Mouse (Mus musculus) midbrain, embryonic 14.5 days (tissue): ENCODE measurements around the gene Apol11a. TPM values are rescaled to one million over a fixed set of nuclear protein-coding genes. Genes with fewer than 3 reads are reported as not detected.
A peak's percentile ranks its signal among the peaks of the same experiment; 100 is the strongest.
"Not testable (repeated sequence)": the region's sequence is repeated elsewhere in the genome, so short reads cannot be mapped to it uniquely, and the experiment has no call there.

Experiments used
- ATAC-seq: fragments of 200-750 bp; cut with Nextera tagmentation; 2 replicates; pipeline ENCODE4 v1.8.0; 2017; ENCODE audit warnings: moderate number of reproducible peaks, moderate library complexity; ENCODE audit not compliant: low FRiP score, low TSS enrichment
- DNase-seq: peaks from one replicate; pipeline ENCODE4 v3.0.0-alpha.2; 2015
- H3K27ac ChIP-seq: fragments of 300-500 bp; sonication (generic); replicated peaks from 2 replicates; pipeline ENCODE4 v1.5.1; 2014; ENCODE audit warnings: mild to moderate bottlenecking, low read depth, low read length, moderate library complexity
- H3K27me3 ChIP-seq: fragments of 300-500 bp; sonication (generic); 2 replicates; pipeline ENCODE4 v1.6.1; 2014; ENCODE audit warnings: low read length, control low read depth, mixed read lengths; ENCODE audit not compliant: control insufficient read depth, insufficient read depth
- H3K36me3 ChIP-seq: fragments of 300-500 bp; sonication (generic); 2 replicates; pipeline ENCODE4 v1.6.1; 2014; ENCODE audit warnings: low read length, control low read depth; ENCODE audit not compliant: control insufficient read depth, insufficient read depth
- H3K4me1 ChIP-seq: fragments of 300-500 bp; sonication (generic); 2 replicates; pipeline ENCODE4 v1.6.1; 2014; ENCODE audit warnings: mild to moderate bottlenecking, antibody characterized with exemption, low read length, control low read depth; ENCODE audit not compliant: control insufficient read depth, insufficient read depth
- H3K4me2 ChIP-seq: fragments of 300-500 bp; sonication (generic); 2 replicates; pipeline ENCODE4 v1.6.1; 2014; ENCODE audit warnings: mild to moderate bottlenecking, low read length, moderate library complexity
- H3K4me3 ChIP-seq: fragments of 300-500 bp; sonication (generic); replicated peaks from 2 replicates; pipeline ENCODE4 v1.5.1; 2014; ENCODE audit warnings: low read depth, low read length
- H3K9ac ChIP-seq: fragments of 300-500 bp; sonication (generic); replicated peaks from 2 replicates; pipeline ENCODE4 v1.6.1; 2014; ENCODE audit warnings: mild to moderate bottlenecking, low read length, moderate library complexity
- H3K9me3 ChIP-seq: fragments of 300-500 bp; sonication (generic); 2 replicates; pipeline ENCODE4 v1.6.1; 2016; ENCODE audit warnings: low read length, control low read depth, mixed read lengths; ENCODE audit not compliant: control insufficient read depth
- WGBS: fragments of 180-500 bp; shearing (Covaris S2); extraction: QIAGEN DNeasy Blood & Tissue Kit; methylation state at CpG from one replicate; pipeline ENCODE4 v1.1.7; 2014; 5-methylcytosine and 5-hydroxymethylcytosine counted together
- polyA plus RNA-seq: library from polyadenylated mRNA; unstranded; fragments of >200 nt; fragmentation: Nextera tagmentation; extraction: Ambion mirVana; gene quantifications from 2 replicates; pipeline ENCODE4 v1.2.1, GENCODE M21; 2014

Gene Apol11a
- polyA plus RNA-seq, result not detected in 2 replicates

- not testable (repeated sequence) for H3K36me3 ChIP-seq, H3K9me3 ChIP-seq, H3K9ac ChIP-seq, H3K27me3 ChIP-seq, DNase-seq, H3K4me2 ChIP-seq, H3K4me1 ChIP-seq, H3K27ac ChIP-seq, ATAC-seq, H3K4me3 ChIP-seq
These were observed at the start of gene Apol11a for GRCm38 (mm10) chr15:77507966-77508365. TSS of gene Apol11a (plus strand) at chr15:77508271.

GRCm38 (mm10) chr15:77474699-77475390, 33.2 kb upstream of the Apol11a start:
- 91% methylated on average over 7 of the region's 7 CpGs for WGBS
- not testable (repeated sequence) for H3K9ac ChIP-seq, H3K27me3 ChIP-seq, H3K9me3 ChIP-seq, H3K4me1 ChIP-seq, H3K4me3 ChIP-seq, DNase-seq, H3K27ac ChIP-seq, ATAC-seq, H3K4me2 ChIP-seq, H3K36me3 ChIP-seq

GRCm38 (mm10) chr15:77476693-77477092, 31.4 kb upstream of the Apol11a start, which contains the start of gene Apol10a:
TSS of gene Apol10a (plus strand) at chr15:77477047.
- not testable (repeated sequence) for H3K27ac ChIP-seq, DNase-seq, H3K27me3 ChIP-seq, H3K9ac ChIP-seq, H3K36me3 ChIP-seq, H3K4me2 ChIP-seq, H3K9me3 ChIP-seq, ATAC-seq, H3K4me3 ChIP-seq, H3K4me1 ChIP-seq
- 70% methylated on average over 2 of the region's 2 CpGs for WGBS

GRCm38 (mm10) chr15:77482140-77482794, 25.8 kb upstream of the Apol11a start:
- no peak overlapping the region for H3K4me2 ChIP-seq
- no peaks in the 10 kb centered on the region for H3K4me1 ChIP-seq
- no peak overlapping the region for H3K4me3 ChIP-seq
- no peak overlapping the region for H3K27ac ChIP-seq
- 74% methylated on average over 4 of the region's 4 CpGs for WGBS
- H3K9ac ChIP-seq, result no peak overlapping the region
- DNase-seq, result no peak
- no peak for ATAC-seq
- no peaks in the 10 kb centered on the region for H3K9me3 ChIP-seq
- no peaks in the 10 kb centered on the region for H3K27me3 ChIP-seq
- H3K36me3 ChIP-seq, result no peaks in the 10 kb centered on the region

GRCm38 (mm10) chr15:77493181-77493580, 14.9 kb upstream of the Apol11a start:
- WGBS, result no CpG with 5 or more reads among the region's 1 CpGs
- not testable (repeated sequence) for ATAC-seq, H3K4me3 ChIP-seq

GRCm38 (mm10) chr15:77494694-77495093, 13.4 kb upstream of the Apol11a start:
- H3K36me3 ChIP-seq, DNase-seq, H3K27ac ChIP-seq, H3K9me3 ChIP-seq, ATAC-seq, H3K27me3 ChIP-seq, H3K4me1 ChIP-seq, H3K4me2 ChIP-seq, H3K9ac ChIP-seq, H3K4me3 ChIP-seq: not testable (repeated sequence)
- 64% methylated on average over 1 of the region's 1 CpGs for WGBS

More at GRCm38 (mm10) chr15:77493181-77493580, 14.9 kb upstream of the Apol11a start:
- H3K27me3 ChIP-seq, H3K4me2 ChIP-seq, H3K27ac ChIP-seq, H3K9me3 ChIP-seq, H3K4me1 ChIP-seq, DNase-seq, H3K9ac ChIP-seq, H3K36me3 ChIP-seq: not testable (repeated sequence)

GRCm38 (mm10) chr15:77520596-77520995, 12.5 kb downstream of the Apol11a start:
- not testable (repeated sequence) for DNase-seq, ATAC-seq, H3K27me3 ChIP-seq, H3K9ac ChIP-seq, H3K36me3 ChIP-seq, H3K4me3 ChIP-seq, H3K4me2 ChIP-seq, H3K4me1 ChIP-seq, H3K9me3 ChIP-seq, H3K27ac ChIP-seq
- 75% methylated on average over 4 of the region's 4 CpGs for WGBS

- H3K36me3 ChIP-seq, H3K27me3 ChIP-seq, H3K4me3 ChIP-seq, H3K4me2 ChIP-seq, H3K4me1 ChIP-seq, H3K27ac ChIP-seq, ATAC-seq, H3K9ac ChIP-seq, H3K9me3 ChIP-seq: not testable (repeated sequence)
- DNase-seq, result peak; percentile 61
- 16% methylated on average over 6 of the region's 6 CpGs for WGBS
These were observed 15.2 kb downstream of the Apol11a start for GRCm38 (mm10) chr15:77523186-77523843.
